Mouse (Mus musculus) spleen, postnatal 10 days (tissue): Measurements from ENCODE around the gene Adpgk.
"Not testable (repeated sequence)": the region's sequence is repeated elsewhere in the genome, so short reads cannot be mapped to it uniquely, and the experiment has no call there.

Experiments used
- DNase-seq, 2 experiments: peaks; one replicate each; pipeline ENCODE4 v3.0.0; 2021 to 2022; ENCODE audit warnings: low spot score in 2 of 2

Gene Adpgk

DNA sequence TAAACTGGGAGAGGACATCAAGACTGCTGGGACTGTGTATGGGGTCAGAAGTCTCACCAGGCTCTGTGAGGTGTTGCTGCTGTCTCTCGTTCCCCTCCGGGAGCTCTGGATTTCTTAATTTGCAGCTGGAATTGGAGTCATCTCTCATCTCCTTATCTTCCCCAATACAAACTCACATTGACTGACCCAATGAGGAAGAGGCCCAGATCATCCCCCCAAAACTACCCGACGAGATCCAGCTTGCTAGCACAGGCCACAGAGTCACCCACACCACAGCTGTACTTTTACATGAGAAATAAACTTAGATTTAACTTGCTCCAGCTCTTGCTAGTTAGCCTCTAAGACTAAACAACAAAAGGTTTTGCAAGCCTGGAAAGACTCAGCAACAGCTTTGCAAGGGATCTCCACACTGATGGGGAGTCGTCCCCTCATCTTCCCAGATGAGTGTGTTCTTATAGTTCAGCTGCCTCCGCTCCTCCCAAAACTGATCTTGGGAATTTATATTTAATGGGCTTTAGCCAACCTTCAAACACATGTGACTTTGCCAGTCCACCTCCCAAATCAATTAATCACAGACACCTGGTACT is 1.7 kb upstream of the Adpgk start:
- no peak for DNase-seq

DNA sequence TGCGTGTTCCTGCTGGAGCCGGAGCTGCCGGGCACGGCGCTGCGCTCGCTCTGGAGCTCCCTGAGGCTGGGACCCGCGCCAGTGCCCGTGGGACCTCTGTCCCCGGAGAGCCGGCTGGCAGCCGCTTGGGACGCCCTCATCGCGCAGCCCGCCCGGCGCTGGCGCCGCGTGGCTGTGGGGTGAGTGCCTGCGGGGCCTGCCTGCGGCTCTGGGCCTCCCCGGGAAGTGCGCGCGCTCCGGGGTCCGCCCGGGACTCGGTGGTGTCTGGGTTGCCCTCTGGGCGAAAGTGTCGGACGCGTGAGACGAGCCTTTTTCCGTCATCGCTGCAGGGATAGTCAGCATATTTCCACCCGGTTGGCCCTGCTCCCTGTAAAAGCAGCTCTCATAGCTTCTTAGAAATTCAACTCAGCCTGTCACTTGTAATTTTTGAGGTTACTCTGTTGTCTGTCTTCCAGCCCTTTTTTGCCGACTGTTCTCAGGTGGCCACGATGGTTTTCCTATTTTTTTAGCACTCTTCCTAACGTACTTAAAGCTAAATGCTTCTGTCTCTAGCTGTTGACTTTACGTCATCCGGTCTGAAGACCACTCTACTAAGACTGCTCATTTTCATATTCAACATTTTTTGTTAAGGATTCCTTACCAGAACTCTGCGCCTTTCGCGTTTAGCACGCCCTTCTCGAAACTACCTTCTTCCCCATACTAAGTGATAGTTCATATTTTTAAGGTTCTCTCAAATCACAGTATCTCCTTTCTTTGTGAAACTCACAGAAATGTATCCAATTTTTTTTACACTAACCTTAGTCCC is 532 bp downstream of the Adpgk start:
- DNase-seq, result no peak

DNA sequence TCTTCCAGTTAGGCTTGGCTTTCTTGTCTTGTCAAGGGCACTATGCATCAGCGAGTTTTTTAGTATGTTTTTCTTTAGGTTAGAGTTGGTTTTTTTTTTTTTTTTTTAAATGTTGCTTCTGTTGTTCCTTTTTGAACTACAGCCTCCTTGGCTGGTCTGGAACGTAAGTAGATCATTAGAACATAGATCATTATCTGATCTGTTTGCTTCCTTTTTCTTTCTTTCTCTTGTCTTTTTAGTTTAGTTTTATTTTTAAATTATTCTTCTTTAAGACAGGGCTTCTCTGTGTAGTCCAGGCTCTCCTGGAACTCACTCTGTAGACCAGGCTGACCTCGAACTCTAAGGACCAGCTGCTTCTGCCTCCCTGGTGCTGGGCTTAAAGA is 1.1 kb downstream of the Adpgk start:
- DNase-seq, result no peak

DNA sequence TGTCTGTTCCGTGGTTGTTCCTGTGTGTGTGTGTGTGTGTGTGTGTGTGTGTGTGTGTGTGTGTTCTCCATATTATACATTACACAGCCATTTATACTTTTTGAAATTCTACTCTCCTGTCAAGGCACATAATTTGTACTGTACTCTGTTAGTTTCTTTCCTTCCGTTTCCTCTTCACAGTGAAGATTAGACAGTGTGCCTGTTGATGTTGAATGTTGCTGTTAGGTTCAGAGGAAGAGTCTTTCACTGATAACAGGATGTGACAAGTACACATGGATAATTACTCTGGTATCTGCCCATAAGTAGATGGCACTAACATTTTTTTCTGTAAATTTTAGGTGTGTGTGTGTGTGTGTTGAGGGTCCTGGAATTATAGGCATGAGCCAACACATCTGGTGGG is 5.1 kb downstream of the Adpgk start:
- no peak for DNase-seq

DNA sequence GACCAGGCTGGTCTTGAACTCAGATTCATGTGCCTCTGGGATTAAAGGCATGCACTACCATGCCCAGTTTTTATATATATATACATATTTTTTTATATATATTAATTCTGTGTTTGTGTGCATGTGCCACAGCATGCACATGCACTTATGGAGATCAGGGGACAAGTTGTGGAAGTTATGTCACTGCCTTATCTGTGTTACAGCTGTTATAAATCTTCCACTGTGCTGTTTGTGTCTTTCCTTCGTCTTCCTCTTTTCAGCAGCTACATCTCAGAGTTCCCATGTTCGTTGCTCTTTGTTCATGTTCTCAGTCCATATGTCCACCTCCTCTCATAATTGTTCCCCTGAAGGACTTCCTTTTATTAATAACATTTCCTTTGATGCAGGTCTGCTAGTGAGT is 16.5 kb downstream of the Adpgk start:
- no peak for DNase-seq

DNA sequence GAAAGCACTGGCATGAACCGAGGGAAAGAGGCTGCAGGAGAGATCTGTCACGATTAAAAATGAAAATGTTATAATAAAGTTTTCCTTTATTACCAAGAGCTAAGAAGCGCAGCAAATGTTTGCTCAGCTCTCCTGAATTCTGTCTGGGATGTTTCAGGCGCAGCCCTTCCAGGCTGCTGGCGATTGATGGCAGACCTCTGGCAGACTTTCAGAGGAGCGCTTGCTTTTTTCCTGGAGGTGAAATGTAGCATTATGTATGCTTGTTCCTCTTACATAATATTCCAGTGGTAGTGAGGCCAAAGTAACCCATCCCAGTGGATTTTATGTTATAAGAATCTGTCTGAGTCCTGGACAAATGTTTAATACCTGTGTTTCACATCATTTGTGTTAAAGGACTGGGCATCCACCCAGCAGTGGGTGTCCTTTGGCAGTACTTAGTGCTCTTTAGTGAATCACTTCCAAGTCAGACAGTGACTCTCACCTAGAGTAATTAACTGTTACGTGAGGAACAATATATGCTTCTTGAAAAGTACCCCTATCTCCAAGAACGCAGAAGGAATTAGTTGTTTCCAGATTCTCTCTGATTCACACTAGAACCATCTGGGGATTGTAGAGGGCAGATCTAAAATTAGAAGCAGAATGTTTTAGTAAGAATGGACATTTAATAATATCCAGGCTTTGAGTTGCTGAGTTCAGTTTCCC is 19.4 kb downstream of the Adpgk start:
- no peak for DNase-seq

DNA sequence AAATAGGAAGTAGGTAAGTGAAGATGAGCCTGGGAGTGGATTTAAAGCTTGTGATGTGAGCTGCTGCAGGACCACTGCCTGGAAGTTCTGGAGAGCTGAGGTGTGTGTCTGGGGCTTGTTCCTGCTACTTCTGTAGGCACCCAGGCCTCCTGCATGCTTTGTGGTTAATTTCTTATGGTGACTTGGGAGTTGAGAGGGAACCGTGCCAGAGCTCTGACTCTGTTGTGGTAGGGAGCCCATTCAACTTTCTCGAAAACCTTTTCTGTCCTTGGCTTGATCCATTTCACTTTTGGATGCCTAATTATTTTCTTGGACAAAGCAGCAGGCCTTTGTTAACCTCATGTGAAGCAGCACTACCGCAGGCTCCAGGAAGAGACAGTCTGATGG is 19.9 kb downstream of the Adpgk start:
- no peak for DNase-seq

DNA sequence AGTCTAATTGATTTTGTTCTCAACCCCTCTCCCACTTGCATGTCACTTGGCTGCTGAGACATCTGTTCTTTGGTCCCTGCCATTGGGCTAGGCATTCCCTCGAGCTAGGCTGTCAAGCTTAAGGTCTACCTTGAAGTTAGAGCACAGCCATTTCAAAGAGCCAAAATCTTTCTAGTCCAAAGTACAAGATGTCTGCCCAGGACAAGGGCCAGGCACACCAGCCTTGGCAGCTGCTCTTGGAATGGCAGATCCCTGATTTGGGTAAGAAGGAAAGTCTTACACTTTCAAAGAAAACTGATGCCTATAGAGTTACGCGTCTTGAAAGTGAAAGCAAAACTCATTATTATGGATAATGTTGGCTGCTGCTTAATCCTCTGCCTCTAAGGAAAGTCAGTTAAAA is 24.8 kb downstream of the Adpgk start:
- DNase-seq, result no peak

DNA sequence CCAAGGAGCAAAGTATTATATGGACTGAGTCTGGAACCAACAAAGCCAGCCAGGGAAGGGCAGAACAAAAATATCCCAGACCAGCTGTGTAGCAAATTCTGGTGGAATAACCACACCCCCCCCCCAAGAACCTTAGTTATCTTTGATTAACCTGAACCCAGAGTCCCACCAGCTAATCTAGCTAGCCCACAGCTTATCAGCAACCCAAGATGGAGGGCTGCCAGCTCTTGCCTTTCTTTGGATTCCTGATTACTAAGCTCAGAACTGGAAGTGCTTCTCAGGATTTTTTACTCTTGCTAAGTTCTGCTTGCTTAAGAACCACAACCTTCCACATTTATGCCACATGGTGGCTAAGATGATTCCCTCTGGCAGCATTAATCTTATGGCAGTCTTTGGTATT is 33.0 kb downstream of the Adpgk start:
- no peak for DNase-seq

DNA sequence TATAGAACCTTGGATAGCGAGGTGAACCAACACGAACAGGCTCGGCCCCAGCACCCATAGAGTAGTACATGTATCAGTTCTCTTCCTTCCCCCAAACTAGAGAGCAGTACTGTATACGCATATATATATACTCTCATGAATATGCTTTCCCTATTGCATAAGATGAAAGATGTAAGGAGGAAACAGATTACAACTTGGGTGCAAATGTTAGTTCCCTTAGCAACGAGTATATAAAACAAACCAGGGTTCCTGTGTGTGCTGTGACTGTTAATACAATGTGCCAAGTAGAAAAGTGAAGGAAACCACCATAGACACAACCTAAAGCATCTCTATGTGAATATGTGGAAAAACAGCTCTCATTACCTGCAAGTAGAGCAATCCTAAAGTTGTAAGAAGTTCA is 38.7 kb downstream of the Adpgk start:
- DNase-seq, result no peak

DNA sequence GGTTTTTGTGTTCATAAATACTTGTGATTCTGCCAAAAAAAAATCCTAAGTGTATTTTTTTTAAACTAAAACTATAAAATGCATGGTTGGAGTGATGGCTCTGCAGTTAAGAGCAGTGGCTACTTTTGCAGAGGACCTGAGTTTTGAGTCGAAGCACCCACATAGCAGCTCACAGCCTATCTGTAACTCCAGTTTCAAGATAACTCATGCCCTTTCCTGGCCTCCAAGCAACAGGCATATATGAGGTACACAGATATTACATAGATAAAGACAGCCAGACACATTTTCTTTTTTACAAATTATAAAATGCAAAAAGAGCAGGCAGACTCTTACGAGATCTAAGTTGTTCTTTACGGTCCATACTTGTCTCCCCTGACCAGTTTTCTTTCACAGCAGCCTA is 45.2 kb downstream of the Adpgk start:
- no peak for DNase-seq

DNA sequence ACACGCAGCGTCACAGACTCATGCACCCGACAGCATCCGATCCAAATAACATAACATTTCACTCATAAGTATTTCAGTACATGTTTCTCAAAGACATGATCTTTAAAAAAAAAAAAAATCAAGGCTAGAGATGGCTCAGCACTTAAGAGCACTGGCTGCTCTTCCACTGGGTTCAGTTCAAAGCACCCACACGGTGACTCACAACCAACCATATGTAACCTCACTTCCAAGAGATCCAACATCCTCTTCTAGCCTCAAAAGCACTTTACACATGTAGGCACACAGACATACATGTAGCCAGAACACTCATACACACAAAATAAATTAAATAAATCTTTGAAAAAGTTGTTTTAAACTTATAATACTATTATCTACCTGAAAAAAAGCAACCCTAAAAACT is 46.5 kb downstream of the Adpgk start:
- DNase-seq, result no peak

DNA sequence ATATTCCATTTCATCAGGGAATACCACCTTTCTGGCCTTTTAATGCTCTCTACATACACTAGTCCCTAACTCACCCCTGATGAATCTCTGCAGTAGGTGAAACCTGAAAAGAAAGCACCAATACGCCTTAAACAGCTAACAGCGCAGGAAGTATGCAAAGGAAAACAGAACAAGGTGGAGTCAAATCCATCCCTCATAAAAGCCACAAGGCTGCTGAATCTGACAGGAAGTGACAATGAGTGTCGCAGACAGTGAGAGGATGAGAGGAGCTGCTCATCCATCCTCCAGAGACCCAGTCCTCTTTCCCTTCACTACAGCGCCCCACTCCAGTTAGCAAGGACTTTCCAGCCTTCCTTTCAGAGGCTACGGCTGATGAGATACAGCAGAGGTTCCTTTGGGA is 47.1 kb downstream of the Adpgk start:
- DNase-seq, result no peak

DNA sequence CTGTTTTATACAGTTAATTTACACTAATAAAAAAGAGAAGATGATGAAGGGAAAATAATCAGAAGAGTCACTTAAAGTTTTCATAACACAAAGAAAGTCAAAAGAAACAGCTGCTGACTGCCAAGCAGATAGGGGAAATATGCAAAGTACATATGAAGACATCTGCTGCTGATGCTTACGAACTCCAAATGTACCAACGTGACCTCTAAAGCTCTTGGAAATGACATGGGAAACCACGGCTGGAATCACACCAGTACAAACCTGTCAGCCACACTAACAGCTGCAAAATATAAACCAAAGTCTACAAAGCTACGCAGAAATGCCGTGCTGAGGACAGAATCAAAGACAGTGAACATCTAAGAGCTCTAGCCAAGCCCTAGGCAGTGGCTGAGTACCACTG is 47.7 kb downstream of the Adpgk start:
- no peak for DNase-seq

DNA sequence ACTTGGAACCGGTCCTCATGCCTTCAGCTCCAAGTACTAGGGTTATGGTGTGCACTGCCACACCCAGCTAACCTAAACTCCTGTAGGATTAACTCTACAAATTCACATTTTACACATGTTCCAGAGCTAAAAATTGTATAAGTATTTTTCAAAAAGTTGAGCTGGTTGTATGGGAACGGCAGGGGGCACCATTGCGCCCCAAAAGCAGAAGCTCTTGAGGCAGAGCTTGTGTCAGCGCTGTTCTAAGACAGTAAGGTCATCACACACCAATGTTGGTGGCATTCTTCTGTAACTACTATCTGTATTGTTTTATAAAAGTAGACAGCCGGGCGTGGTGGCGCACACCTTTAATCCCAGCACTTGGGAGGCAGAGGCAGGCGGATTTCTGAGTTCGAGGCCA is 48.6 kb downstream of the Adpgk start:
- peak; percentile 9 to 50 for DNase-seq

DNA sequence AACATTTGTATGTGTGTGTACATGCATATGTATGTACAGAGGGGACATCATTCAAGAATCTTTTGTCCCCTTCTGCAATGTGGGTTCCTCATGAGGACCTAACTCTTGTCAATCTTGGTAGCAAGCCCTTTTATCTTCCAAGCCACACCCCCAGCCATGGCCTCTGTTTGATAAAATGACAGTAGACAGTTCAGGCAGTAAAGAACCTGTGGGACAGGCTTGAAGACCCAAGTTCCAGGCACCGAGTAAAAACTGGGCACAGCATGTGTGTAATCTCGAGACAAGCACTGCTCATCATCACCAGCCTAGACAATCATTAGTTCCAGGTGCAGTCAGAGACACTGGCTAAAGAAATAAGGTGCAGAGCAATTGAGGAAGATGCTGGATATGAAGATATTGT is 54.8 kb downstream of the Adpgk start:
- DNase-seq, result no peak

DNA sequence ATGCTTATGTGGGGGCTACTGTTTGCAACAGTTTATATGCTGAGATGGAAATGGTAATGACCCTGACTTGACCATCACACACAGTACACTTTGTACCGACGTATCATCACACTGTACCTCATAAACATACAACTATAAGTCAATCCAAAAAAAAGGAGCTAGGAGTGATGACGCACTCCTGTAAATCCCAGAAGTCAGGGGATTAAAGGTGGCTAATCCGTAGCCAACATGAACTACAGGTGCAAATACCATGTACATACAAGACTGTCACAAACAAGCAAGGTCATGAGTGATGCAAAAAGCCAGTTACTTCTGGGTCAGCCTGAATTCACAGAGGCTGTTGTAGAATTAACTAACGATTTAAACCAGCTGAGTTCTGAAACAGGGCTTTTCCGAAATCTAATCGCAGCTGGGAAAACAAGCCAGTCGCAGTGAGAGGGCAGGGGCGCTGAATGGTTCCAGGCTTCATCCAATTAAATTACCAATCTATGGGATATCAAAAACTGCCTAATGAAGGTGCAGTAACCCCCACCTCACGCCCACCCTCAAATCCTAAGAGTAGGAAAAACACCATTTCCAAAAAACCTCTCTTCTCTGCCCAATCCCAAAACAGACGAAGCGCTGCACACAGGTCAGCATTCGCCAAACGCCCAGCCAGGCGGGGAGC is 61.4 kb downstream of the Adpgk start:
- no peak for DNase-seq

DNA sequence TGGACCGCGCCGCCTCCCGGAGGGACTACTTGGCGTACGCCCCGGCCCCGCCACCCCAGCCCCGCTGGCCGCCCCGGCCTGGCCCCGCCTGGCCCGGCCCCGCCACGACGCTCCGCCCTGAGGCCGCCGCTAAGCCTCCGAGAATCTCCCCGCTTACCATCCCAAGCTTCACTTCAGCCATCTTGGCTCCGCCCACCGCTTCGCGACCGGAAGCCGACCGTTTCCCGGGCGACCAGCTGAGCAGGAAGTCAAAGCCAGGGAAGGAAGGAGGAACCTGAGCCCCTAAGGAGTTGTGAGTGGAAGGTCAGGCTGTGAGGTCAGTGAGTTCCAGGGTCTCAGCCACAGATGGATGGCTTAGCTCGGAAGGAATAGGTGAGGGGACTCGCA is 61.9 kb downstream of the Adpgk start, which contains the start of gene Bbs4:
Bbs4 (minus strand) TSS at position 256 of the 387 bp plus-strand sequence.
- peak; percentile 84 to 95 for DNase-seq

DNA sequence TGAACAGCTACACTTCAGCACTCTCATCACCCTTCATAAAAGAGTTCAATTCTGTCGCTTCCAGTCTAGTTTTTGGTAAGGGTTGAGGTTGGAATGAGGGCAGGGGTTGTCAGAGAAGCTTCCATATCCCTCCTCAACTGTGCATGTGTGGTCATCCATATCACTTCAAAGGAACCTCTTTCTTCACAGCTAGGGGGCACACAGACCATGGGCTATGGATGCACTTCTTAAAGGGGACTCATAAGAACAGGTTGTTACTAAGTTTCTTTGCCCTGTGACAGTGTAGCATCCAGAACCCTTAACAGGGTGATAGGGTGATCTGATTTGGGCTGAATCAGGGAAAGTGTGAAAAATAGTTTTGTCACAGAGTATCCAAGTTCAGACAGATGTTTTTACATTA is 66.7 kb downstream of the Adpgk start:
- not testable (repeated sequence) for DNase-seq

DNA sequence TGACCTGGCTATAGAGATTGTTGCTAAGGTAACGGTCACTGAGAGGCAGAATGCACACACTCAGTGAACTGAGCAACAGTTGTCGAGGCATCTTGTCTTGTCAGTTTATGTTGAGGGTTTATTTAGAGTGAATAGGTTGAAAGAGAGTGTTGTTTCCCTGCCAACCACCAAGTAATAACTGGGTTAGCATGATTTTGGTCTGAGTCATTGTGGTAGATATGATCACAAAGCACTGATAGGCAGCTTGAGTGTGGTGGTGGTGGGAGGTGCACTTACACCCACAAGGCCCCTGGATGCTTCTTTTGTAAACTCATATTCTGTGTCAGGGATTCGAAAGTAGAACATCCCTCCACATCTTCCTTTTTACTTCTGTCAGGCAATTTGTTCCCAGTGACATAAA is 69.1 kb downstream of the Adpgk start:
- DNase-seq, result not testable (repeated sequence)

DNA sequence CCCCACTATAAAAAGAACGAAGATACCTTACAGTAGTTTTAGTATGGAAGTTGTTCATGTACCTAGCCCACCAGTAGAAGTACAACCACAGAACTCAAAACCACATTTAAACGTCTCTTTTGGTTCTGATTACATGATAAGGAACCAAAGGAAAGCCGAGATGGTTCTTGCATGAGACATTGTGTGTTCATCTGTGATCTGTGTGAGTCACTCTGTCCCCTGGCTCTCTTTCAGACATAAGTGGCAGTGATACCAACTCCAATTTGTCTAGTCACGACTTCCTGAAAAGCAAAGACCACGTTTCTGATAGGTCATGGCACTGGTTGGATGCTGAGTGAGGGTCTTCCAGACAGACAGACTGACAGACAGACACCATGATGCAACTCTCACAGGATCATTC is 77.9 kb downstream of the Adpgk start:
- no peak for DNase-seq

DNA sequence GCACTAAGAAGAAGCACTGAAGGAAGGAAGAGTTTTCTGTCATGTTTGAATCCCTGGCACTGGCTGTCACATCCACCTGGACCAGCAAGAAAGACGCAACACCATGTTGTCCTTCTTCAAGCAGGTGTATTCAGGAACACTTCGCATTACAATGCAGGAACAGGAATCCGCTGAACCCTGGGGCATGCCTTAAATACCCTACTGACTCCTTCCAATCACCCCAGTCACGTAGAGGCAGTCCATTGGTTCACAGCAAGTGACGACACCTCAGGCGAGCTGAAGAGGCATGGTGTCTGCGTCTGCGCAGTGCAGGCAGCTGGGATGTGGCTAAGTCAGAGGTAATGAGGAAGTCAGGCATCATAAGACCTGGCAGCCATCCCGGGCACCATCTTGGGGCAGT is 78.3 kb downstream of the Adpgk start:
- no peak for DNase-seq
